Mouse (Mus musculus) neural tube, embryonic 10.5 days (tissue): ENCODE measurements around the gene 1700029F12Rik.
"Not testable (repeated sequence)": the region's sequence is repeated elsewhere in the genome, so short reads cannot be mapped to it uniquely, and the experiment has no call there.

Experiments
- DNase-seq: peaks from one replicate; pipeline ENCODE4 v3.0.0-alpha.2; 2017; ENCODE audit warnings: low spot score; ENCODE audit errors: extremely low spot score

1700029F12Rik gene

GRCm38 (mm10) chr13:97034262-97034661, at the start of gene 1700029F12Rik:
TSS of gene 1700029F12Rik (minus strand) at chr13:97034362.
- DNase-seq: no peak

- DNase-seq: no peak
Measured at GRCm38 (mm10) chr13:97082432-97082831, 48.3 kb upstream of the 1700029F12Rik start.

- DNase-seq: no peak
Measured at GRCm38 (mm10) chr13:97080615-97081014, 46.5 kb upstream of the 1700029F12Rik start.

GRCm38 (mm10) chr13:97080201-97080600, 46.0 kb upstream of the 1700029F12Rik start:
- DNase-seq: no peak

- DNase-seq: no peak
Measured at GRCm38 (mm10) chr13:97077556-97077955, 43.4 kb upstream of the 1700029F12Rik start.

GRCm38 (mm10) chr13:97073497-97073896, 39.3 kb upstream of the 1700029F12Rik start:
- no peak for DNase-seq

GRCm38 (mm10) chr13:97071626-97072241, 37.6 kb upstream of the 1700029F12Rik start:
- peak; percentile 70 for DNase-seq

GRCm38 (mm10) chr13:97070931-97071625, 36.9 kb upstream of the 1700029F12Rik start:
- DNase-seq: peak; percentile 64

GRCm38 (mm10) chr13:97068151-97068550, 34.0 kb upstream of the 1700029F12Rik start:
- no peak for DNase-seq

GRCm38 (mm10) chr13:97067691-97068090, 33.5 kb upstream of the 1700029F12Rik start:
- DNase-seq: no peak

- no peak for DNase-seq
Measured at GRCm38 (mm10) chr13:97066649-97067550, 32.7 kb upstream of the 1700029F12Rik start, which contains the start of gene Fam169a. TSS of gene Fam169a (plus strand) at chr13:97067286.

- DNase-seq: not testable (repeated sequence)
Measured at GRCm38 (mm10) chr13:97064844-97065621, 30.9 kb upstream of the 1700029F12Rik start.

GRCm38 (mm10) chr13:97064413-97064812, 30.3 kb upstream of the 1700029F12Rik start:
- no peak for DNase-seq

- no peak for DNase-seq
Measured at GRCm38 (mm10) chr13:97063431-97063830, 29.3 kb upstream of the 1700029F12Rik start.

GRCm38 (mm10) chr13:97062151-97062550, 28.0 kb upstream of the 1700029F12Rik start:
- DNase-seq: no peak

GRCm38 (mm10) chr13:97060331-97060730, 26.2 kb upstream of the 1700029F12Rik start:
- DNase-seq: no peak

- DNase-seq: no peak
Measured at GRCm38 (mm10) chr13:97059746-97060145, 25.6 kb upstream of the 1700029F12Rik start.

- no peak for DNase-seq
Measured at GRCm38 (mm10) chr13:97057817-97058216, 23.7 kb upstream of the 1700029F12Rik start.

- DNase-seq: no peak
Measured at GRCm38 (mm10) chr13:97053844-97054243, 19.7 kb upstream of the 1700029F12Rik start.

GRCm38 (mm10) chr13:97052667-97053066, 18.5 kb upstream of the 1700029F12Rik start:
- DNase-seq: peak; percentile 83

- no peak for DNase-seq
Measured at GRCm38 (mm10) chr13:97051158-97051557, 17.0 kb upstream of the 1700029F12Rik start.
